Mouse (Mus musculus): ENCODE data around the gene Mnx1. TPM values are rescaled to one million over a fixed set of nuclear protein-coding genes. Genes with fewer than 3 reads are reported as not detected.
A peak's percentile ranks its signal among the peaks of the same experiment; 100 is the strongest.

The Mnx1 gene
- total and polyA plus RNA-seq, 3 experiments = 0.11 to 0.21 TPM; not detected in 1

DNA sequence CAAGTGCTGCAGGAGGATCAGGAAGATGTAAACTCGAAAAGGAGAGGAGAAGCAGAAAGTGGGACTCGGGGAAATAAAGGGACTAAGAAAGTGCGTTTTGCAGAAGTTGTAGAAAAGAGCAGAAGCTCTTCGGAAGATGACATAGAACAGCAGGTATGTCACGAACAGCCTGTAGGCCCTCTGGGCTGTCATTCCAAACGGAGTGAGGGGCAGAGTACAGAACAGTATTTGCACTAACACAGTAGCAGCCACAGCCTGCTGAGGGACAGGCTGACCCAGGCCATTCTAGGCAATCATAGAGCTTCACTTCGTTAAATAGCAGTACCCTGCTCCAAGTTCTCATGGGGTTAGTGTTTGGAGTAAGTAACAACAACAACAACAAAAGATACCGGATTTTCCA lies 42.8 kb downstream of the Mnx1 start:
- in situ Hi-C loops (cut with MboI; ENCODE audit: low pct_ligation_motif_present, low pct_unique_long_range_greater_than_20kb, low sequenced_read_pairs) = no loop called here
- Histone ChIP-seq H3K4me1 (ENCODE audit: control insufficient read depth in 1 of 2, insufficient read depth in 2 of 2) (peaks cover 2 to 39% of the 10 kb centered on the region in 2 experiments), H3K79me2 (replicated peaks; ENCODE audit: control insufficient read depth, extremely low read depth, insufficient read depth, poor library complexity, severe bottlenecking) (peaks cover 32% of the 10 kb centered on the region), H3K4me3 (replicated peaks in 1 of 3; ENCODE audit: low read depth in 2 of 3, low read length in 2 of 3, poor library complexity in 1 of 3) (peak overlapping the region; percentile 86 to 94 (median 88)), H3K36me3 (replicated peaks in 1 of 2; ENCODE audit: control insufficient read depth in 1 of 2, insufficient read depth in 1 of 2, low read length in 1 of 2) (peaks cover 31 to 49% of the 10 kb centered on the region in 2 experiments), H3K4me2 (ENCODE audit: insufficient read depth, low read depth, poor library complexity, severe bottlenecking) (peak overlapping the region; percentile 69), H3K9ac (ENCODE audit: insufficient read depth, low read depth) (peak overlapping the region; percentile 69), H3K27ac (ENCODE audit: insufficient read depth, low read depth) (no peak overlapping the region), H3K9me3 (replicated peaks; ENCODE audit: low read length) (no peaks in the 10 kb centered on the region), H3K27me3 (replicated peaks) (peaks cover 6% of the 10 kb centered on the region)
- dilution Hi-C loops (cut with MboI; ENCODE audit: extremely low pct_ligation_motif_present, extremely low pct_unique_long_range_greater_than_20kb, low sequenced_read_pairs) = no loop called here
- no peak for DNase-seq (ENCODE audit: extremely low read depth)
- TF ChIP-seq NRF1 (IDR thresholded peaks at IDR 0.05; ENCODE audit: low read depth, low read length) (no peak), PAX5 (IDR thresholded peaks at IDR 0.05; ENCODE audit: low read length) (no peak), MXI1 (IDR thresholded peaks at IDR 0.05; ENCODE audit: low read depth, low read length) (no peak), KAT2A (IDR thresholded peaks at IDR 0.05; ENCODE audit: insufficient replicate concordance, low read length) (no peak)

GRCm38 (mm10) chr5:29434872-29435358 lies 43.4 kb downstream of the Mnx1 start:
- TF ChIP-seq CHD1 (IDR thresholded peaks at IDR 0.05; ENCODE audit: low read depth, low read length) (no peak), UBTF (IDR thresholded peaks at IDR 0.05; ENCODE audit: low read depth, low read length) (0 out of 2 replicates have a peak, but pooled peaks have one; percentile 53), ZNF384 (IDR thresholded peaks at IDR 0.05; ENCODE audit: low read depth, low read length) (no peak)
- Histone ChIP-seq H3K4me1 (ENCODE audit: control insufficient read depth in 1 of 2, insufficient read depth in 2 of 2) (peaks cover 2 to 39% of the 10 kb centered on the region in 2 experiments), H3K4me2 (ENCODE audit: insufficient read depth, low read depth, poor library complexity, severe bottlenecking) (peak overlapping the region; percentile 69; the same call in 1 of the 2 replicates), H3K27me3 (replicated peaks) (peaks cover 6% of the 10 kb centered on the region), H3K9me3 (replicated peaks; ENCODE audit: low read length) (no peaks in the 10 kb centered on the region), H3K79me2 (replicated peaks; ENCODE audit: control insufficient read depth, extremely low read depth, insufficient read depth, poor library complexity, severe bottlenecking) (peaks cover 32% of the 10 kb centered on the region), H3K36me3 (replicated peaks in 1 of 2; ENCODE audit: control insufficient read depth in 1 of 2, insufficient read depth in 1 of 2, low read length in 1 of 2) (peaks cover 27 to 44% of the 10 kb centered on the region in 2 experiments), H3K4me3 (replicated peaks in 1 of 3; ENCODE audit: low read depth in 2 of 3, low read length in 2 of 3, poor library complexity in 1 of 3) (peak overlapping the region; percentile 86 to 94 (median 88)), H3K9ac (ENCODE audit: insufficient read depth, low read depth) (peak overlapping the region; percentile 69), H3K27ac (ENCODE audit: insufficient read depth, low read depth) (no peak overlapping the region)
- dilution Hi-C loops (cut with MboI; ENCODE audit: extremely low pct_ligation_motif_present, extremely low pct_unique_long_range_greater_than_20kb, low sequenced_read_pairs) = no loop called here
- no peak for DNase-seq (ENCODE audit: extremely low read depth)
- in situ Hi-C loops (cut with MboI; ENCODE audit: low pct_ligation_motif_present, low pct_unique_long_range_greater_than_20kb, low sequenced_read_pairs) = no loop called here

- dilution Hi-C loops (cut with MboI; ENCODE audit: extremely low pct_ligation_motif_present, extremely low pct_unique_long_range_greater_than_20kb, low sequenced_read_pairs) (no loop called here), in situ Hi-C loops (cut with MboI; ENCODE audit: low pct_ligation_motif_present, low pct_unique_long_range_greater_than_20kb, low sequenced_read_pairs) (no loop called here)
- Histone ChIP-seq H3K36me3 (replicated peaks in 1 of 2; ENCODE audit: control insufficient read depth in 1 of 2, insufficient read depth in 1 of 2, low read length in 1 of 2) (peaks cover 23 to 38% of the 10 kb centered on the region in 2 experiments), H3K4me2 (ENCODE audit: insufficient read depth, low read depth, poor library complexity, severe bottlenecking) (peak within 1 kb of the TSS; percentile 69), H3K27me3 (replicated peaks) (peaks cover 6% of the 10 kb centered on the region), H3K9ac (ENCODE audit: insufficient read depth, low read depth) (peak within 1 kb of the TSS; percentile 81), H3K27ac (ENCODE audit: insufficient read depth, low read depth) (no peak within 1 kb of the TSS), H3K4me1 (ENCODE audit: control insufficient read depth in 1 of 2, insufficient read depth in 2 of 2) (peaks cover 2 to 39% of the 10 kb centered on the region in 2 experiments), H3K4me3 (replicated peaks in 1 of 3; ENCODE audit: low read depth in 2 of 3, low read length in 2 of 3, poor library complexity in 1 of 3) (peak within 1 kb of the TSS; percentile 86 to 94 (median 88)), H3K79me2 (replicated peaks; ENCODE audit: control insufficient read depth, extremely low read depth, insufficient read depth, poor library complexity, severe bottlenecking) (peaks cover 32% of the 10 kb centered on the region), H3K9me3 (replicated peaks; ENCODE audit: low read length) (no peaks in the 10 kb centered on the region)
- DNase-seq (ENCODE audit: extremely low read depth) = peak; percentile 93
- TF ChIP-seq MXI1 (IDR thresholded peaks at IDR 0.05; ENCODE audit: low read depth, low read length) = peak; percentile 96
- no peak for TF ChIP-seq ZKSCAN1 (IDR thresholded peaks at IDR 0.05; ENCODE audit: borderline replicate concordance, low read depth, low read length)
- TF ChIP-seq ELF1 (IDR thresholded peaks at IDR 0.05; ENCODE audit: low read depth, low read length) = peak; percentile 95
- peak; percentile 89 for TF ChIP-seq MYC (IDR thresholded peaks at IDR 0.05; ENCODE audit: low read depth, low read length)
- no peak for TF ChIP-seq USF1 (IDR thresholded peaks at IDR 0.05; ENCODE audit: low read depth, low read length)
- peak; percentile 85 for TF ChIP-seq TBP (conservative IDR thresholded peaks at IDR 0.05; ENCODE audit: low read depth, low read length)
- peak; percentile 25; the same call in 1 of the 2 replicates for TF ChIP-seq MAFK (IDR thresholded peaks at IDR 0.05; ENCODE audit: insufficient replicate concordance, low read length)
- no peak for TF ChIP-seq BHLHE40 (IDR thresholded peaks at IDR 0.05; ENCODE audit: low read depth, low read length)
- TF ChIP-seq SMC3 (IDR thresholded peaks at IDR 0.05; ENCODE audit: low read depth, low read length) = no peak
- TF ChIP-seq CHD1 (IDR thresholded peaks at IDR 0.05; ENCODE audit: low read depth, low read length) = peak; percentile 86
- TF ChIP-seq JUN (IDR thresholded peaks at IDR 0.05; ENCODE audit: insufficient read depth, low read depth, low read length) = no peak
- TF ChIP-seq IRF4 (IDR thresholded peaks at IDR 0.05; ENCODE audit: low read depth, low read length) = peak; percentile 31; the same call in 1 of the 2 replicates
- no peak for TF ChIP-seq PAX5 (IDR thresholded peaks at IDR 0.05; ENCODE audit: low read length)
- TF ChIP-seq MAZ (IDR thresholded peaks at IDR 0.05; ENCODE audit: low read depth, low read length) = 0 out of 2 replicates have a peak, but pooled peaks have one; percentile 41
- TF ChIP-seq POLR2A (IDR thresholded peaks at IDR 0.05; ENCODE audit: low read depth, low read length) = peak; percentile 94; the same call in 1 of the 2 replicates
- no peak for TF ChIP-seq ETS1 (conservative IDR thresholded peaks at IDR 0.05; ENCODE audit: low read depth, low read length)
- TF ChIP-seq UBTF (IDR thresholded peaks at IDR 0.05; ENCODE audit: low read depth, low read length) = no peak
- peak; percentile 86 for TF ChIP-seq HCFC1 (IDR thresholded peaks at IDR 0.05; ENCODE audit: low read depth, low read length)
- peak; percentile 48; the same call in 1 of the 2 replicates for TF ChIP-seq CHD2 (IDR thresholded peaks at IDR 0.05; ENCODE audit: low read length)
- TF ChIP-seq MEF2A (IDR thresholded peaks at IDR 0.05; ENCODE audit: borderline replicate concordance, low read depth, low read length) = peak; percentile 44; the same call in 1 of the 2 replicates
Measured at GRCm38 (mm10) chr5:29434228-29434871, 43.9 kb downstream of the Mnx1 start, which contains the start of gene Nom1. Gene Nom1, plus strand, starts transcription at chr5:29434664.

Measured in CH12.LX (cell line).